Mouse (Mus musculus) midbrain, embryonic 15.5 days (tissue): ENCODE measurements around the gene 4930432K21Rik. TPM values are rescaled to one million over a fixed set of nuclear protein-coding genes. Genes with fewer than 3 reads are reported as not detected.
A peak's percentile ranks its signal among the peaks of the same experiment; 100 is the strongest.

ENCODE experiments used
- ATAC-seq: fragments of 200-750 bp; cut with Nextera tagmentation; replicated peaks from 2 replicates; pipeline ENCODE4 v1.8.0; 2017; ENCODE audit warnings: moderate TSS enrichment
- H3K27ac ChIP-seq: fragments of 300-500 bp; sonication (generic); 2 replicates; pipeline ENCODE4 v1.5.1; 2015; ENCODE audit warnings: mild to moderate bottlenecking, inconsistent platforms
- H3K27me3 ChIP-seq: fragments of 300-500 bp; sonication (generic); replicated peaks from 2 replicates; pipeline ENCODE4 v1.6.1; 2015; ENCODE audit warnings: inconsistent platforms
- H3K36me3 ChIP-seq: fragments of 300-500 bp; sonication (generic); replicated peaks from 2 replicates; pipeline ENCODE4 v1.6.1; 2015; ENCODE audit warnings: inconsistent platforms
- H3K4me1 ChIP-seq: fragments of 300-500 bp; sonication (generic); 2 replicates; pipeline ENCODE4 v1.6.1; 2015; ENCODE audit warnings: inconsistent platforms
- H3K4me2 ChIP-seq: fragments of 300-500 bp; sonication (generic); 2 replicates; pipeline ENCODE4 v1.6.1; 2015; ENCODE audit warnings: inconsistent platforms, mild to moderate bottlenecking, moderate library complexity
- H3K4me3 ChIP-seq: fragments of 300-500 bp; sonication (generic); 2 replicates; pipeline ENCODE4 v1.5.1; 2015; ENCODE audit warnings: mild to moderate bottlenecking, inconsistent platforms
- H3K9ac ChIP-seq: fragments of 300-500 bp; sonication (generic); 2 replicates; pipeline ENCODE4 v1.6.1; 2015; ENCODE audit warnings: mild to moderate bottlenecking, inconsistent platforms
- H3K9me3 ChIP-seq: fragments of 300-500 bp; sonication (generic); 2 replicates; pipeline ENCODE4 v1.6.1; 2016; ENCODE audit warnings: inconsistent platforms
- WGBS: fragments of 180-500 bp; shearing (Covaris S2); methylation state at CpG from one replicate; pipeline ENCODE4 v1.1.7; 2015; ENCODE audit warnings: mixed read lengths; 5-methylcytosine and 5-hydroxymethylcytosine counted together
- polyA plus RNA-seq: library from polyadenylated mRNA; unstranded; fragments of >200 nt; fragmentation: Nextera tagmentation; extraction: Ambion mirVana; gene quantifications from 2 replicates; pipeline ENCODE4 v1.2.1, GENCODE M21; 2015

Gene 4930432K21Rik
- 2.5 and 2.9 TPM in 2 replicates for polyA plus RNA-seq

DNA sequence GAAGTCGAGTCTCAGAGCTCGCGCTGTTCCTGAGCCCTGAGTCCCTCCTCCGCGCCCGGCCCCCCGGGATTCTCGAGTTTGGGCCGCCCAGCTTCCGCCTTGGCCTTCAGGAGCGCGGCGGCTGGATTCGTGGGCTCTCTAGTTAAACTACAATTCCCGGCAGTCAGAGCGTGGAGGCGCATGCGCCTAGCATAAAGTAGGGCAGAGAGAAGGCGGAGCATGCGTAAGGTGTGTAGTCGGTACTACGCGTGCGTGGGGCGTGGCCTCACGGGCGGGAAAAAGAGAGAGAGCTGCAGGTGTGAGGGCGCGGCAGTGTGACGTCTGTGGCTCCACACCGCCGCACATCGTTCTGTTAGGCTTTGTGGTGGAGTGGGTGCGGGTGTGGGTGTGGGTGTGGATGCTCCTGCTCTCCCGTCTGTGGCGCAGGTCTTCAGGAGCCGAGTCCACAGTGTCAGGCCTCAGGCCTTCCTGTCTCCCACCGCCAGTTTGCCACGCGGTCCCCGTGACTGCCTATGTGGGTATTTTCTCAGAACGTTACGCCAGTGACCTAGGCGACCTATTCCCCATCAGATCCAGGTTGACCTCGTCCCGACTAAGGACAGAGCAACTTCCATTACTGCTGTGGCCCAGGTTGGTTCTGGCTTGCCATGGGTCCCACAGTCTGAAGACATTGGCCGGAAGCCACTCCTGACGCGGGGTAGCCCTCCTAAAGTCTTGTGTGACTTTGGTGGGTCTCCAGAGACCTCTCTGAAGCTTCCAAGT, at the start of gene 4930432K21Rik, which contains the start of gene Cc2d1a:
4930432K21Rik (plus strand) TSS at position 257 of the 762 bp plus-strand sequence.
Cc2d1a (minus strand) TSS at position 168 of the 762 bp plus-strand sequence.
- Histone ChIP-seq H3K36me3 (peaks cover 15% of the 10 kb centered on the region), H3K4me3 (peak within 1 kb of the TSS; percentile 72), H3K27ac (peak within 1 kb of the TSS; percentile 61), H3K9me3 (no peaks in the 10 kb centered on the region), H3K27me3 (no peaks in the 10 kb centered on the region), H3K9ac (peak within 1 kb of the TSS; percentile 78), H3K4me2 (peak within 1 kb of the TSS; percentile 80), H3K4me1 (peaks cover 27% of the 10 kb centered on the region)
- WGBS: 18% methylated on average over 48 of the region's 49 CpGs
- peak; percentile 95 for ATAC-seq

DNA sequence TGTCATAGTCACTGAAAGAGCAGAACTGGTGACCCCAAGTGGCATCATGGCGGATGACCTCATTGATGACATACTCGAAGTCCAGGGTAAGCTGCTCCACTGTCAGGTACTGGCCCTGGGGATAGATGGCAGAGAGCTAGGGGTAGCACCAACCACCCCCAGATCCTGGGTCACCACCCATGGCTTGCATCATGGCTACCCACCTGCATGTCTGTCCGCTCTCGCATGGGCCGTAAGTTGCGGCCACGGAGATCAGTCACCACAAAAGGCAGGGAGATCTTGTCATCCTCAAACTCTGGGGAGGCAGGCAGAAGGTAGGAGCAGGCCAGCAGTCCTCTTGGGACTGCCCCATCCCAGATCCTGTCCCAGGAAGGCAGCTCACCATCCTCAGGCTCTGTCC, 49.4 kb upstream of the 4930432K21Rik start:
- no peak overlapping the region for H3K4me2 ChIP-seq
- no peak overlapping the region for H3K9ac ChIP-seq
- H3K4me1 ChIP-seq: peaks cover 23% of the 10 kb centered on the region
- H3K27ac ChIP-seq: no peak overlapping the region
- H3K36me3 ChIP-seq: peaks cover 29% of the 10 kb centered on the region; the same call in 1 of the 2 replicates
- H3K4me3 ChIP-seq: no peak overlapping the region
- ATAC-seq: no peak
- no peaks in the 10 kb centered on the region for H3K9me3 ChIP-seq
- no peaks in the 10 kb centered on the region for H3K27me3 ChIP-seq
- 96% methylated on average over 7 of the region's 7 CpGs for WGBS

DNA sequence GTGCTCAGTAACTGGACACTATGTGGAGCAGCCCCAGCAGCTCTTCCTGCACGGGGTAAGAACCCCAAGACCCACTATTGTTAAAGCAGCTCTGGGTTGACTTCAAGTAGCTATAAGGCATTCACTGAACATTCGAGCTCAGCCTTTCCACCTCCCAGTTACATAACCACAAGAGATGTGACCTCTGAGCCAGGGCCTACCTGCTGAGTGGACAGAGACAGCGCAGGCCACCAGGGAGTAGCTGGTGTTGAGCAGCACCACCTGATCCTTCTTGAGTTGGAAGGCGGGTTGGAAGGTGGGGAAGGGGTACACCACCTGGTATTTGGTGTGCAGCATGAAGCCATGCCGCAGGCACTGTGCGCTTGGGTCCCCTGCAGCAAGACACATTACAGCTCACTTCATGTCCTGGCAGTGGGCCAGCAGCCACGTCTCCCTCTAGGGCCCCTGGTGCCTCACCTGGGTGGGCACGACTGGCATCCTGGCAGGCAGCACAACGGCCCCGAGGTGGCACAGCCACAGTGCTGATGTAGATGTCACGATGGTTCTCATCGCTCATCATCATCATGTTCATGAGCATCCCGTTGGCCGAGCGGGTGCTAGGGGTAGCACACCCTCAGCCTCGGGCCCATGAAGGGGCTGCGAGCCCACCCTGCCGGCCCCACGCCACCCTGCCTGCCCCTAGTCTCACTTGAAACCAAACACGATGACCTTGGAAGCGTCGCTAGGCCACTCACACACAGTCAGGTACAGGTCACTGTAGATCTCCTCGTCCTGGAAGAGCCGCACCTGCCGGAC, 46.2 kb upstream of the 4930432K21Rik start:
- Histone ChIP-seq H3K9ac (no peak overlapping the region), H3K4me2 (no peak overlapping the region), H3K9me3 (no peaks in the 10 kb centered on the region), H3K4me1 (peaks cover 29% of the 10 kb centered on the region), H3K27ac (no peak overlapping the region), H3K4me3 (no peak overlapping the region), H3K36me3 (peaks cover 12% of the 10 kb centered on the region; the same call in 1 of the 2 replicates), H3K27me3 (no peaks in the 10 kb centered on the region)
- ATAC-seq: no peak
- WGBS: 93% methylated on average over 25 of the region's 25 CpGs

DNA sequence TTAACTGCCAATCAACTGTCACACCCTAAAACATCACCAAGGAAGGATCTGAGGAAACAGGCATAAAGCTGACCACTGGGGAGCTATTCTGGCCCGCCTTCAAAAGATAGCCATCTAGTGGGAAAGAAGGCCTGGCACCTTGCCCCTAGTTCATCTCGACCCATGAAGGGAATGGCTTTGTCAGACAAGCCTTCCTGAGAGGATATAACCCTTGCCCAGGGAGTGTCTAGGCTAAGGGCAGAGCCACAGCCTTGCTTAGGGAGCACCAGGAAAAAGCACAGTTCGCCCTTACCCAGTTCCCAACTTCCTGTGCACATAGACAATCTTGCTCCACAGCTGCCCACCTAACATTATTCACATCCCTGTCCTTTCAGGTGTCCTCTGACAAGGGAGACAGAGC, 44.2 kb upstream of the 4930432K21Rik start:
- H3K4me3 ChIP-seq: peak overlapping the region; percentile 56
- WGBS: 28% methylated on average over 3 of the region's 3 CpGs
- H3K9ac ChIP-seq: peak overlapping the region; percentile 62
- peaks cover 6% of the 10 kb centered on the region; the same call in 1 of the 2 replicates for H3K36me3 ChIP-seq
- peak overlapping the region; percentile 93 for H3K27ac ChIP-seq
- no peaks in the 10 kb centered on the region for H3K27me3 ChIP-seq
- H3K4me1 ChIP-seq: peaks cover 29% of the 10 kb centered on the region
- no peaks in the 10 kb centered on the region for H3K9me3 ChIP-seq
- ATAC-seq: no peak
- H3K4me2 ChIP-seq: peak overlapping the region; percentile 67

DNA sequence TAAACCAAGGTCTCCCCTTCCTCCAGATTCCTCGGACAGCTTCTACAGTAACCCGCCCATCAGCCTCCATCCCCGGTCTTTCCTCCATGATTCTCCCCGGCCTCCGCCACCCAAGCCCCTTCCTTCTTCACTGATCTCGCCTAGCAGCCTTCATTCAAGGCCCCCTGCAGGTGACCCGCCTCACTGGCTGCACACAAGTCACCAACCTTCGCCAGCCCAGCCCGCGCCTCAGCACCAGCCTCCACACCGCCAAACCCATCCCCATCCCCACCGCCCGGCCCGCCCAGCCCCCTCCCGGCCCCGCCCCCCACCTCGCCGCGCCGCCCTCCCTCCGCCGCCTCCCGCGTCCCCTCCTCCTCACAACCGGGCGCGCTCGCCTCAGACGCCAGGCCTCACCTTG, 43.6 kb upstream of the 4930432K21Rik start:
- H3K4me3 ChIP-seq: peak overlapping the region; percentile 56
- no peaks in the 10 kb centered on the region for H3K9me3 ChIP-seq
- H3K9ac ChIP-seq: peak overlapping the region; percentile 62
- no peaks in the 10 kb centered on the region for H3K27me3 ChIP-seq
- ATAC-seq: peak; percentile 85
- peaks cover 29% of the 10 kb centered on the region for H3K4me1 ChIP-seq
- under 1% methylated on average over 20 of the region's 29 CpGs for WGBS
- peak overlapping the region; percentile 93 for H3K27ac ChIP-seq
- H3K4me2 ChIP-seq: peak overlapping the region; percentile 67
- H3K36me3 ChIP-seq: peaks cover 4% of the 10 kb centered on the region; the same call in 1 of the 2 replicates

DNA sequence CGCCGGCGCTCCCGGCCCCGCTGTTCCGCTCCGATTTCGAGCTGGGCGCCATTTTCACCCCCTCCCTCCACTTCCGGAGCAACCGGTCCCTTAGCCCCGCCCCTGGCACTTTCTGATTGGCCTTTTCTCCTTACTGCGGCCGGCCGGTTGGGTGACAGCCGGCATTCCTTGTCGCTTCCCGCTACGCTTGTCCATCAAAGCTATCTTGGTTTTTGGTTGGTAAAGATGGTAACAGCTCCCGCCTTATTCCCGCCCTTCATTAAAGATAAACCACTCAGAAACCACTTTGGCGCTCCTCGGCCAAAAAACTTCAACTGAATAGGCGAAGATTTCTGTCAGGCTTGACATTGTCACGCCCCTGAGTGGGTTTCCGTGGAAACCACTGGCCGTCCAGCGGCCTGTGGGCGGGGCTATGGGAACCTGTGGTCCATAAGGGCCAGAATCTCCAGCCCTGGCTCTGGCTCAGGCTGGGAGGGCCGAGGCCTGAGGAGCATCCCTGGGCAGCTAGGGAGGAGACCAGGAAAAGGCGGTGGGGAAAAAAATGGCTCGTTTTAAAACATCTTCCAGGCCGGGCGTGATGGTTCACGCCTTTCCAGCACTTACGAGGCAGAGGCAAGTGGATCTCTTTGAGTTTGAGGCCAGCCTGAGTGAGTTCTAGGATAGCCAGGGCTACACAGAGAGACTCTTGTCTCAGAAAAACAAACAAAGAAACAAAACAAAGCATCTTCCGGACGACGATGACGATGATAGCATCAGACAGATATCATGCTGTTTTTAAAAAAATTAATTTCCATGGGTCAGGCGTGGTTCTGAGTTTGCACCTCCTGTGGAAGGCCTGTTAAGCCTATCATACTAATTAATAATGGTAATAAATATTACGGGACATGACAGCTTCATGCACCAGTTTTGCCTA, 42.9 kb upstream of the 4930432K21Rik start, which contains the start of gene Dcaf15:
Dcaf15 (minus strand) TSS at position 72 of the 913 bp plus-strand sequence.
- Histone ChIP-seq H3K27me3 (no peaks in the 10 kb centered on the region), H3K4me2 (peak within 1 kb of the TSS; percentile 67), H3K4me1 (peaks cover 29% of the 10 kb centered on the region), H3K9me3 (no peaks in the 10 kb centered on the region), H3K9ac (peak within 1 kb of the TSS; percentile 62), H3K4me3 (peak within 1 kb of the TSS; percentile 56), H3K36me3 (peaks cover 4% of the 10 kb centered on the region; the same call in 1 of the 2 replicates), H3K27ac (peak within 1 kb of the TSS; percentile 93)
- peak; percentile 97 for ATAC-seq
- 6% methylated on average over 41 of the region's 42 CpGs for WGBS

DNA sequence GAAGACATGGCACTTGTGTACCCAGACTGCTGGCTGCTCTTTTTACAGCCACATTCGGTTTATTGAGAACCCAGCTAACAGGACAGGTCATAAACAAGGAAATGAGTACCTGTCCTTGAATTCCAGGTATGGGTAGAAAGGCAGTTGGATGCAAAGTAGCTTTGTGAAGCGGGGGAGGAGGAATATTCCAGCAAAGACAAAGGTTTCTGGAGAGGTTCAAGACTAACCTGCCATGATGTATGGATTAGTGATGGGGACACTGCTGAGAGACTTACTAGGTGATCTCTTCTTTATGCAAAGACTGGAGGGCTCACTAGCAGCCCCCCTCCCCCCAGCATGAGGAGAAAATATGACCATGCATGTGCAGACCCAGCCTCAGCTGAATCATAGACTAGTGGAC, 42.1 kb upstream of the 4930432K21Rik start:
- peak overlapping the region; percentile 79; the same call in 1 of the 2 replicates for H3K27ac ChIP-seq
- no peak overlapping the region for H3K4me2 ChIP-seq
- H3K4me1 ChIP-seq: peaks cover 29% of the 10 kb centered on the region
- no peak overlapping the region for H3K4me3 ChIP-seq
- H3K27me3 ChIP-seq: no peaks in the 10 kb centered on the region
- peaks cover 4% of the 10 kb centered on the region; the same call in 1 of the 2 replicates for H3K36me3 ChIP-seq
- 85% methylated on average over 2 of the region's 2 CpGs for WGBS
- no peaks in the 10 kb centered on the region for H3K9me3 ChIP-seq
- no peak for ATAC-seq
- H3K9ac ChIP-seq: no peak overlapping the region

DNA sequence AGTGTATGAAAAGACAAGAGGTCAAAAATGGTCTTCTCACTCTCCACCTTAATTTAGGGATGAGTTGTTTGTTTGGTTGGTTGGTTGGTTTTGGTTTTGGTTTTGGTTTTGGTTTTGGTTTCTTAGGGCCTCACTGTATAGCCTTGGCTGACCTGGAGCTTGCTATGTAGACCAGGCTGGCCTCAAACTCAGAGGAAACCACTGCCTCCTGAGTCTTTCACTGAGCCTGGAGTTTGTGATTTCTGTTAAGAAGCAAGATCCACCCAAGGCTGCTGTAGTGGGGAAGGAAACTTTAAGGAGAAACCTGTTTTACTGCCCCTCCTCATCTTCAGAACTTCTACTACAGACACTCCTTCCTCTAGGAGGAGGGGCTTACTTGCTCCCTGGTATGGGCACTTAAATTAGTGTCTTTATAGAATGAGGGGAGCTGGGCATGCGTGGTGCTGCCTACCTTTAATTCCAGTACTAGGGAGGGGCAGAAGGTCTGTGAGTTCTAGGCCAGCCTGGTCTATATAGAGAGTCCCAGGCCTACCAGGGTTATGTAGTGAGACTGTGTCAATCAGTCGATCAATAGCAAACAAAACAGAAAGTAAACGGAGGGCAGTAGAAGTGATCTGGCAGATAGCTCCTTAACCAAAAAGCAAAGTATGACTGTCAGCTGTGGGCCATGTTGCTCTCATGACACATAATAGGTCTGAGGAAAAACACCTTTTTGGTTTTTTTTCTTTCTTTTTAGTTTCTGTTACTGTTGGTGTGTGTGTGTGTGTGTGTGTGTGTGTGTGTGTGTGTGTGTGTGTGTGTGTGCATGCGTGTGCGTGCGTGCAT, 41.4 kb upstream of the 4930432K21Rik start:
- Histone ChIP-seq H3K4me3 (no peak overlapping the region), H3K9me3 (no peaks in the 10 kb centered on the region), H3K9ac (no peak overlapping the region), H3K4me2 (no peak overlapping the region), H3K36me3 (peaks cover 4% of the 10 kb centered on the region; the same call in 1 of the 2 replicates), H3K4me1 (peaks cover 25% of the 10 kb centered on the region), H3K27me3 (no peaks in the 10 kb centered on the region), H3K27ac (no peak overlapping the region)
- no peak for ATAC-seq
- WGBS: 96% methylated on average over 6 of the region's 6 CpGs

DNA sequence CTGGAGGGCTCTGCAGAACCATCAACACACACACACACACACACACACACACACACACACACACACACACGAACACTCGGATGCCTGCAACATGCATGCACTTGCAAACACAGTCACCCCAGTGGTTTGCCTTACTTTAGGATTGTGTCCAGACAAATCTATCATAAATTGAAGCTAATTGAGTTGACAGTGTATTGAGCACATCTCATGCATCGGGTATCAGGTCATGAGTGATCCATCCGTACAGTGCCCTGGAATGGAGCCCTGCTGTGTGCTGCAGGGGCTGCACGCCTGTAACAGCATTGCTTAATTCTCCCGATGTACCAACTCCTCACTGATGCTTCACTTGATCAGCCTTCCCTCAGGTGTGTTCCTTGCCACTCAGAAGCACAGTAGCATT, 32.2 kb upstream of the 4930432K21Rik start:
- Histone ChIP-seq H3K27me3 (no peaks in the 10 kb centered on the region), H3K27ac (no peak overlapping the region), H3K4me3 (no peak overlapping the region), H3K9ac (no peak overlapping the region), H3K4me2 (no peak overlapping the region), H3K9me3 (no peaks in the 10 kb centered on the region), H3K4me1 (no peaks in the 10 kb centered on the region), H3K36me3 (no peaks in the 10 kb centered on the region)
- WGBS: 78% methylated on average over 6 of the region's 6 CpGs
- ATAC-seq: no peak

DNA sequence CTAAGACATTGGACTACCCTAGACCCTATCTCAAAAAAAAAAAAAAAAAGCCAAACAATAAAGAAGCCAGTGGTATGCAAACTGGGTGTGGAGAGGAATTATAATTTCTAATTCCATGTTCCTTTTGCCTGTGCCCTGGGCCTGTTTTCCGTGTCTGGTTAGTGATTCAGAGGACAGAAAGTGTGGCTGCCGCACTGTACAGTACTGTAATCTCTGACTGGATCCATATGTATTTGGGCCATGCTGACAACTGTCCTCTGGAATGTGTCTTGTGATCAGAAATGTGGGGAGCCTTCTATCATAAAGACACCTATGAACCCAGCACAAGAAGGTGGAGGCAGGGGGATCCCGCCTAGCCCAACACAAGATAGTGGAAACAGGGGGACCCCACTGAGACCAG, 25.7 kb upstream of the 4930432K21Rik start:
- Histone ChIP-seq H3K36me3 (no peaks in the 10 kb centered on the region), H3K27me3 (no peaks in the 10 kb centered on the region), H3K27ac (no peak overlapping the region), H3K9me3 (no peaks in the 10 kb centered on the region), H3K9ac (no peak overlapping the region), H3K4me1 (no peaks in the 10 kb centered on the region), H3K4me3 (no peak overlapping the region), H3K4me2 (no peak overlapping the region)
- no peak for ATAC-seq
- 83% methylated on average over 3 of the region's 3 CpGs for WGBS

DNA sequence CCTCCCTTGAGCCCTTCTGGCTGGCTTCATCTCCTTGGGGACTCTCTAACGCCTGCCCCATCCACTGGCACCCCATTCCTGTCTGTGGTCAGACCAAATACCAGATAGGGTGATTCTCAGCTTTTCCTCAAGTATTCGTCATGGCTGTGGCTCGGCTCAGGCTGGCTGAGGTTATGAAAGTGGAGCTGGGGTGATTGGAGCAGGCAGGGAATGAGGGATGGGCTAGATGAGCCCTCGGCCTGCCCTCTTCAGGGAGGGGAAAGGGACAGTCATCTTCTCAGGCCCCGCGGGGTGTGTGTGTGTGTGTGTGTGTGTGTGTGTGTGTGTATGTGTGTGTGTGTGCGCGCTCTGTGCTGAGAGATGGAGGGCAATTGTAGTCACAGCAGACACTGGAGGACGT, 22.2 kb upstream of the 4930432K21Rik start, which contains the start of gene Podnl1:
Podnl1 (plus strand) TSS at position 334 of the 400 bp plus-strand sequence.
- H3K4me3 ChIP-seq: no peak within 1 kb of the TSS
- ATAC-seq: no peak
- no peak within 1 kb of the TSS for H3K4me2 ChIP-seq
- peaks cover 1% of the 10 kb centered on the region; the same call in 1 of the 2 replicates for H3K4me1 ChIP-seq
- no peaks in the 10 kb centered on the region for H3K36me3 ChIP-seq
- H3K9me3 ChIP-seq: no peaks in the 10 kb centered on the region
- H3K27ac ChIP-seq: no peak within 1 kb of the TSS
- WGBS: 63% methylated on average over 9 of the region's 9 CpGs
- no peak within 1 kb of the TSS for H3K9ac ChIP-seq
- H3K27me3 ChIP-seq: no peaks in the 10 kb centered on the region
